Mouse (Mus musculus): ENCODE data around the gene Sh3rf1.

Gene Sh3rf1

DNA sequence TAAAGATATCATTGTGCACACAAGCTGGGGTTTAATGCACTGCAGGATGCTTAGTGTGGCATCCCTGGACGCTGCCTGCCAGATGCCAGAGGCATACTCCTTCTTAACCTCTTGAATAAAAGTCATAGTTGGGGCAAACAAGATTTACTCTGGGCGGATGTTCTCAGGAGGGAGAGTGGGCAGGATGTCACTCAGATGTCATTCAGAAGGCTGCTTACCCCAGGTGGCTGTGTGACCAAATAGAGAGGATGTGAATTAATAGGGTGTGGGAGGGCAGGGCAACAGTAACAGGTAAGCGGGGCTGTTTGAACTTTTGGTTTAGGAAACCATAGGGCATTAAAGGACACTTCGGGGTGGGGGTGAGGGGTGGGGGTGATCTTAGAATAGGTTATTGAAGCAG is 37.7 kb downstream of the Sh3rf1 start:
- no peak for DNase-seq (ENCODE audit: low spot score in 2 of 2)

DNA sequence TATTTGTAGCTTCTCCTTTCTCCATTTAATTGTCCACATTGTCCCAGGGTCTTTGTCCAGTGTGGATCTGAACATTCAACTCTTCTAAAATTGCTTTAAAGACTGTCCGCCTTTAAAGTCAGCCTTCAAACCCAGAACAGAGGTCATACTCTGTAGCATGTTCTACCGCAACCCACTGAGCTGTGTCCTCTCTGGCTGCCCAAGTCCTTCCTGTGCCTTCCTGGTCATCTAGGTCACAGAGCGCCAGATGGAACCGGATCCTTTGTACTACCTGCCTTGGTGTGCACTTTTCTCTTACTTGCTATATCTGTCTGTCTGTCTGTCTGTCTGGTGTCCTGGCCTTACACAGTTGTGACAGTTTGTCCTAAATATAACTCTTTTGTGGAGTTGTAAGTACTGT is 40.0 kb downstream of the Sh3rf1 start:
- no peak for DNase-seq (ENCODE audit: low spot score in 2 of 2)

DNA sequence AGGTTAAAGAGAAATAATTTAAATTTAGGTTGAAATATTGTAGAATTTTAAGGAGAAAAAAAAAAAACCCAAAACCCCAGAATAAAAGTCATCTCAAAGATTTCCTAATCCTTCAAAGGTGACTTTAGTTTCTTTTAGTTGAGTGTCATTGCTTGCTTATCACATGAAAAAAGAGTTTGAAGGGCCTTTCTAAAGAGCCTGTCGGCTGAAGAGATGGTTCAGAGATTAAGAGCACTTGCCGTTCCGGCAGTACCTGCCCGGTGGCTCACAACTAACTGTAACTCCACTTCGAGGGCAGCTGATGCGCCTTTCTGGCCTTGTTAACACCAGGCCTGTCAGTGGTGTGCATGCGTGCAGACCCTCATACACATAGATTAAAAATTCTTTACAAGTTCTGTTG is 41.2 kb downstream of the Sh3rf1 start:
- no peak for DNase-seq (ENCODE audit: low spot score in 2 of 2)

DNA sequence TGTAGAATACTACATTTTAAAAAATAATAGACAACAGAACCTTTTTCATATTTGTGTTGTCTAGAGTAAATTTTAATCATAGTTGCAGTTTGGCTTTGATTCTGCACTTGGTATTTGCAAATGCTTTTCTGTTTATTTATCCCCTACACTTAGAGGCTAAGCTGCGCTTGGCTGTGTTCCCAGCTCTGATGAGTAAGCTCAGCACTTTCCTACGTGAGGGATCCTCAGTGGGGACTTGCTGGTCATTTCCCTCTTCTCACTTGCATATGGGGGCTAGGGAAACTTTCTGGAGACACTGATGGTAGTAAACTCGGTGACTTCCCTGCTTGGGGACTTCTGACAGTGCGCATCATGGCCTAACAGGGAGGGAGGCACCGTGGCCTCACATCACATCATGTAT is 41.7 kb downstream of the Sh3rf1 start:
- no peak for DNase-seq (ENCODE audit: low spot score in 2 of 2)

DNA sequence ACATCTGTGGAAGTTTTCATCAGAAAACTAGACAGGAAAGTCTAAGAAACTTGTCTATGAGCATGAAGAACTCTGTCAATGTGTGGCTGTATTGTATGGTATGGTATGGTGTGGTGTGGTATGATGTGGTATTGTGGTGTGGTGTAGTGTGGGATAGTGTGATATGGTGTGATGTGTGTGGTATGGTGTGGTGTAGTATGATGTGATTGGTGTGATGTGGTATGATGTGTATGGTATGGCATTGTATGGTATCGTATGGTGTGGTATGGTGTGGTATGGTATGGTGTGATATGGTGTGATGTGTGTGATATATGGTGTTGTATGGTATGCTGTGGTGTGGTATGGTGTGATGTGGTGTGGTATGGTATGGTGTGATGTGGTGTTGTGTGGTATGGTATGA is 43.4 kb downstream of the Sh3rf1 start:
- no peak for DNase-seq (ENCODE audit: low spot score in 2 of 2)

DNA sequence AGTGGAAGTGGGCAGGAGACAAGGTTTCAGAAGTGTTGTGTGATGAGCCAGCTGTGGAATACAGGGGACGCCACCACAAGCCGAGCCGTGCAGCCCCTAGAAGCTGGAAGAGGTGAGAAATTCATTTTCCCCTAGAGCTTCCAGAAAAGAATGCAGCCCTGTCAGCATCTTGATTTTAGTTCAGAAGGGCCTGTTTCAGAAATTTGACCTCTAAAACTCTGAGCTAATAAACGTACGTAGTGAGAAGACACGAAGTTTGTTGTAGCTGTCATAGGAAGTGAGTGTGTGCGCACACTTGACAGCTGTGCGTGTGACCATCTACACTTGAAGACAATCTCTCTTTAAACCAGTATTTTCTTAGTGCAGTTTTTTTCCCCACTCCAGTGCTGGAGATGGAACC is 44.0 kb downstream of the Sh3rf1 start:
- no peak for DNase-seq (ENCODE audit: low spot score in 2 of 2)

DNA sequence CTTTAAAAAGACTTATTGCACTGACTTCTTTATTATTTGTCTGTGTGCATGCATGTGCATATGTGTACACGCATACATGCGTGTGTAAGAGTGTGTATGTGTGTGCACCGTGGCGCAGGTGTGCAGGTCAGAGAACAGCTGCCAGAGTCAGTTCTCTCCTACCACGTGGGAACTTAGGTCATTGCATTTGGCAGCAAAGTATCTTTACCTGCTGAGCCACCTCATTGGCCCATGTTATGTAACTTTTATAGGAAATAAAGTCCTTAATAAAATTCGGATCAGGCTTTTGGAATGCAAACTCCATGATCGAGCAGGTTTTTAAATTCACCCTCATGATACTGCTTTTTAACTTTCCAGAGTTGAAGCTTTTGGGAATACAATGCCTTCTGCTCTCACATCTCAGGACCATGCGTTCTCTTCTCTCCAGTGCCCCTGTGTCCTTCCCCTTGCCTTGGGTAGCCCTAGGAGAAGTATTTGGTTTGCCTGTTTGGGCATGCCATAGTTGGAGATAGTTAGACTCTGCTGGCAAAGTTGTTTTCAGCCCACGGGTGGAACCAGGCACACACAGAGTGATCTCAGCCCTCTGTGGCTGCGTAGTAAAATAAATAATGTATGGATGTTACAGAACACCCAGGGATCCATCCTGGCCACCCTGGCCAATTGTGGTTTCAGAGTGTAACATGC is 44.7 kb downstream of the Sh3rf1 start:
- DNase-seq (ENCODE audit: low spot score in 2 of 2), result no peak

DNA sequence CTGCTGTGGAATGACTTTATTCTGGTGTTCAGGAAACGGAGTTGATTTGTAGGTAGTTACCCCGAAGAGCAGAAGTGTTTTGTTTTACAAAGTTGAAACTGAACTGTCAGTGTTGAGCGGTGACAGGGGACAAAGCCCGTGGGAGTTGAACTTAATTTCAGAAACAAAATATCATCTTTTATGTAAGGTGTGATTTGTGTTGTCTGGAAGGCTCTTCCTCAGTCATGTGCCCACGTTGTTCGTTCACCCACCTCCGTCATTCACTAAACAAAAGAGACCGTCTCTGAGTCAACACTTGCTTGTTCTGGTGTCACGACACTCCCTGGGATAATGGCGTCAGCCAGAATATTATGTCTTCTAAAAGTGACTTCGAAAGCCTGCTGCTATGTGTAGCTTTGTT is 46.3 kb downstream of the Sh3rf1 start:
- DNase-seq (ENCODE audit: low spot score in 2 of 2), result no peak

DNA sequence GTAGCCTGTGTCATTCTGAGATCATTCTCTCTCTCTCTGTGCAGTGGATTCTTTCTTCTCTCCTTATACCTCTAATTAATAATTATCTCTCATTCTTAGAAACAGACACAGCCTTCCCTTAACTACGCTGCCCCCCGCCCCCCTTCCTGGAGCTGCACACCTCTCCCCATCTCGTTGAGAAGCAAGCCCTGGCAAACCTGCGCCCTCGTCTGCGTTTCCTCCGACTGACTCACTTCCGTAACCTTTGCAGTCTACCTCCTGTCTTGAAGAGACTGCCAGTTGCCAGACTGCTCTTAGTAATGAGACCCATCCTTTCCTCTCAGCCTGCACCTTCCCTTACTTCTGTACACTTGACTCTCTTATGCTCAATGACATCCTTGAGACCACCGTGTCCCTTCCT is 46.9 kb downstream of the Sh3rf1 start:
- DNase-seq (ENCODE audit: low spot score in 2 of 2), result no peak

DNA sequence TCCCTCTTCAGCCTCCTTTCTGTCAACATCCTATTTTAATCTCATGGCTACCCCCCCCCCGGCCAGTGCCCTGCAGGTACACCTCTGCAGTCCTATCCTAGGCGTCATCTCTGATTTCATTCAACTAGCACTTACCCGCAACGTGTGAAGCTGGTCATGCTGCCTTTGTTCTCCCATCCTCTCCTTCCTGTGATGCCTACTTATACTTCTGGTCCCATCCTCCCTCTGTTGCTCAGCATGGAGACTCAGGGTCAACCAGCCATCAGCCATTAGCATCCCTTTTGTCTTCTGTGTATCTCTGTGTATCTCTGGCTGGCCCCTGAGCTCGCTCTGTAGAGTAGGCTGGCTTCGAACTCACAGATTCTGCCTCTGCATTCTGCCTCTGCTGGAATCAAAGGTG is 47.3 kb downstream of the Sh3rf1 start:
- DNase-seq (ENCODE audit: low spot score in 2 of 2), result no peak

DNA sequence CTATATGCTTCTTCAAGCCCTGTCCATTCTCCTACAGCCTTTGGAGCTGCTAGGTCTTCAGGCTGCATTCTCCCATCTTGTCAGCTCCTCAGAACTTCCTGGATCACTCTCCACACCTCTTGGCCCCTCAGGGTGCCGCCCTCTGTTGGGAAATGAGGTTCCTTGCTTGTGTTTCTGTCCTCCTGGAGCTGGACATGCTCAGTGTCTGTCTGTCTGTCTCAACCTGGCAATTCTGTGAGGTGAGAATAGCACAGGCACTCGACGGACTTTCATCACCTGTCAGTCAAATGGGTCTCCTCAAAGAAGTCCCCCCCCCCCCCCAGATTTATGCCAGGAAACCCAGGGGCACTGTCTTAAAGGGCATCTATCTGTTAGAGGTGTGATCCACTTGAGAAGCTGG is 49.2 kb downstream of the Sh3rf1 start:
- DNase-seq (ENCODE audit: low spot score in 2 of 2), result no peak

DNA sequence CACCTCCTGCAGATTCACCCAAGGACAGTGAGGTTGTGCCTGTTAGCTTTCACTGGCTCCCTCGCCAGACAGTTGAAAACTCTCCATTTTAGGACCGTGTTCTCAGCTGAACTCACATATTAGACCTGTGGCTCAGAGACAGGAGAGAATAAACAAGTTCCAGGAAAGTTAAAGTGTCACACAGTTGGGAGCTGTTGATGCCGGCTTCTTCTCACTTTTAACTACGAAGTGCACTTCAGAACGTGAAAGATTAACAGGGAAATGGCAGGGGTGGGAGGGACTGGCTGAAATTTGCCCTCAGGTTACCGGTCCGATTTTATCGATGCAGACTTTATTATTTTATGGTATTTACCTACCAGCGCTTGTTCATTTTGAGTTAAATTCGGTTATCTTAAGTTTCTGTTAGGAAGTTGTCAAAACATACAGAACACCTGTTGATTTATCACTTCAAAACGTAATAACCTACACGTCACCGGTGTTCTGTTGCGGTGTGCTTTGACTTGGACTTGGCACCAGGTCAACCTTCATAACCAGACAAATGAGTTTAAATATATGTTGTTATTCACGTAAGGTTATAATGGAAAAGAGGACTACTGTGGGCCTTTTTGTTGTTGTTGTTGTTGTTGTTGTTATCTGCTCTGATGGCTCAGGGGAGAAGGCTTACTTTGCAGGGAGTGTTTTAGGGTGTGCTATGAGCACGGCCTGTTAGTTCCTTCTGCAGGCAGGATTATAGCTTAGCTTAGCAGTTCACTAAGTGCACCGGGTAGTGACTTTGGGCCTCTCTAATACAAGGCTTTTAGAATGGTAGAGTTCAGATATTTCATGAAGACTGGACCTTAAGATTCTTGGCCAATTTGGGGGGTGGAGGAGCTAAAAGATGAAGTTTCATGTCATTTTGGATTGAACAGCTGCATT is 49.9 kb downstream of the Sh3rf1 start:
- DNase-seq (ENCODE audit: low spot score in 2 of 2), result no peak

DNA sequence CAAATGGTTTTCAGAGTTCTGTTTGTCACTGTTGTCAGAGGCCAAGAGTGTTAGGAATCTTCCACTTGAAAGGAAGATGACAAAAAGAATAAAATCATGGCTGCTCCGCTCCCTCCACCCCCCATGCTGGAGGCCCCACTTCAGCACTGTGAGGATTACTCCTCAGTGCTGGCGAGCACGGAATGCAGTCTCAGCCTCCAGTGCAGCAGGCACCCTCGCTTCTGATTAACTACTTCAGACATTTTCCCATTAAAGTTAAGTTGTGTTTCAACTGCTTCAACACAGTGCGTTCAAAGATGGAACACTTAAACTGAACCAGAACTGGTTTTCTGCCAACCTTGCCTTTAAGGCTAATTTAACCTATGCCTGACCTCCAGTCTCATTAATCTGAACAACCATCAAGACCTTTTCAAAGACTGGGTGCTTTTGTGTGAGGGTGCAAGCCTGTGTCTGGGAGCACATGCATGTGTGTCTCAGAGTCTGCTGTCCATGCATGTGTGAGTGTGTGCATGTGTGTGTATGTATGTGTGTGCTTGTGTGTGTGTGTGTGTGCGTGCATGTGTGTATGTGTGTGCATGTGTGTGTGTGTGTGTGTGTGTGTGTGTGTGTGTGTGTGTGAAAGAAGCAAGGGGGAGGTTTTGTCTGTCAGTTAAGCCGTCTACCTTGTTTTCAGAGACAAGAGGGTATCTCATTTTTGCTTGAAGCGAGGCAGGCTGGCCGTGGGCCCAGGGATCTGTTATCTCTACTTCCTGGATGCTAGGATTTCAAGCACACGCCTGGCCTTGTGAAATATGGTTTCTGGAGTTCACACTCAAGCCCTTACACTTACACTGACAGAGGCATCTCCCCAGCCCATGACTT is 51.2 kb downstream of the Sh3rf1 start:
- DNase-seq (ENCODE audit: low spot score in 2 of 2), result no peak

DNA sequence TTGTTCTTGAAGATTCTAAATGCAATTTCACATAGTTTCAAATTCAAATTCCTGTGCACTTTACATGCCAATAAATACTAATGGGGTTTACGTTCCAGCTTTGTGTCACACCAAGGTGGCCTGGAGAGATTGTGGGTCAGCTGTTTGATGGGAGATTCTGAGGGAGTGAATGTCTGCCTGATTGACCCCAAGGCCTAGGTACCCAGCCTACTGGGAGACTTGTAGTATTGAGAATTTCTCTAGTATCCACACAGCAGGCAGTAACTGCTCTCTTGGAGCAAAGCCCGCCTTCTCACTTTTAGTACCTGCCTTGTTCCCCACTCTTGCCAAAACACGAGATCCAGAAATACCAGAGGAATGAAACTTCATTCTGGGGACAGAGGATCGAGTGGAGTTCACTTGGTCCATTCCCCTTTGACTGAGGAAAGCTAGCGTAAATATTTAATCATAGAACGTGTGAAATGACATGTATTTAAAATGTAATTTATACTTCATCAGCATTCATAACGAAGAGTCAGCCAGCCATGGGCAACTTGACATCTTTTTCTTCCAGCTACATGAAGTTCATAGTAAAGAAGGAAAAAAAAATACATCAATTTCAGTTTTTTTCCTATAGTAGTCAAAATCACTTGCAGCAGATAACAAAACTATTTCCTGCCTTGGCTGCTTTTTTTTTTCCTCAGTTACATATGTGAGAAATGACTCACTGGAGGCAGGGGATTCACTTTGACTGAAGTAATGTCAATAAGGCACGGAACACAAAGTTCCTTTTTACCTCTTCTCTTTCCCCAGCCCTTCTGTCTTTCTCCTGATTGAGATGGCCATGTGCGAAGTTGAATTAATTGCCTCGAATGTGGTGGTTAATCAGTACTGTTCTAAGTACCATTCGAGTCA is 52.0 kb downstream of the Sh3rf1 start:
- no peak for DNase-seq (ENCODE audit: low spot score in 2 of 2)

DNA sequence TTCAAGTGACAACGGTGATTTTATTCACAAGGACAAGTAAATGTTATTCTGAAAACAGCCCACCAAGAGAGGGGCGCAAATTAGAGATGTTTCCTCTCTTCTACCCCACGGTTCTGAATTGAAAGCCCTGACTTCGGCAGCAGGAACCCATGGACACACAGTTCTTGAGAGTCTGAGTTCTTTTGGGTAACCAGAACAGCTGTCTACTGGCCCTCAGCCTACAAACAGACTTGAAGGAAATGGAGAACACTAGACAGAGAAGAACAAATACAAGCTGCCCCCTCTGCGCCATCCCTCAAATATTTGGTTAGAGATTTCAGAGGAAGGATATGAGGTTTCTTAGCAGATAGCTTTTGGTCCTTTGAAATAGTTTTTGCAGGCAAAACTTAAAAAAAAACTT is 52.7 kb downstream of the Sh3rf1 start:
- no peak for DNase-seq (ENCODE audit: low spot score in 2 of 2)

DNA sequence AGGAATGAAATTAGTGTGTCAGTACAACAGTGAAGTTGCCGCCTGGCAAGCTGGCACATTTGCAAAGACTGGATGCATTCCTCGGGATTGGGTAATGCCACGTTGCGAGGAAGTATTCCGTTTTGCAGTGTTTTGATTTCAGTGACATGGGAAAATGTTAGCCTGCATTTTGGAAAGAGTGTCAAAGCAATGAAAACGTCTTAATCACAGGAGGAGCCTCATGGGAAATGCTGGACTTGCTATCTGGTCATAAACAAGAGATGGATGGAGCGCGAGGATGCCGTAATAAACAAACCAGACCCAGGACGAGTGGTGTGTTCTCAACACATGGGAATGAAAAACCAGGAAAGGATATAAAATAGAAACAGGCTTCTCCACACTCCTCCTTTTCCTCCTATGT is 55.4 kb downstream of the Sh3rf1 start:
- no peak for DNase-seq (ENCODE audit: low spot score in 2 of 2)

DNA sequence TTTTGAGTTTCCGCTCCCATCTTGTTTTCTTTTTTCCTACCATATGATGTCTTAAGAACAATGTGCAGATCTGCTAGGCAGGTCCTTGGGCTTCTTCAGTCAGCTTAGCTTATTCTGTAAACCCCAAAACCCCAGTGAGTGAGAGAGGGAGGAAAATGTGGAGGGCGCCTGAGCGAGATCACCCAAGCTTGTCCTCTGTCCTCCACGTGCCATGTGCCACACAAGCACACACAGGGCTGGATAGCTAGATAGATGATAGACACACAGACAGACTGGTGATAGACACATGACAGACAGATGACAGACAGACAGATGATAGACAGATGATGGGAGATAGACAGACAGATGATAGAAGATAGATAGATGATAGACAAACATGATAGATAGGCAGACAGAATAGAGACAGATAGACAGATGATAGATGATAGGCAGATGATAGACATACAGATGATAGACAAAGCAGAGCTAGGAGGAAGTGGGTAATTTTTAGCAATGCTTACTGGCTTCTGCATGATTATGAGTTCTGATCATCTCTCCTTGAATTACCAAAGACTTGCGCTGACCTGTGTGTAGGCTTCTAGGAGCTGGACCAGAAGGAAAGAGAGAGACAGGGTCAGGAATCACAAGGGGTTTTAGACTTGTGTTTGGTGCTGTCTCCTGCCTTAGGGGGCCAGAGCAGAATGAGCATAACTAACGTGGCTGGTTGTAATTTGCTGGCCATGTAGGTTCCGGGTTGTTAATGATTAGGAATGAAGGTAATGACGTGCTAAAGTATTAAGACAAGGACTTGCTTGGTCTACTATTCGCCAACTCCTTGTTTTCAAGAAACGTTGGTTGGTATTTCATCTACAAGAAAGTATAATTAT is 58.9 kb downstream of the Sh3rf1 start:
- no peak for DNase-seq (ENCODE audit: low spot score in 2 of 2)

DNA sequence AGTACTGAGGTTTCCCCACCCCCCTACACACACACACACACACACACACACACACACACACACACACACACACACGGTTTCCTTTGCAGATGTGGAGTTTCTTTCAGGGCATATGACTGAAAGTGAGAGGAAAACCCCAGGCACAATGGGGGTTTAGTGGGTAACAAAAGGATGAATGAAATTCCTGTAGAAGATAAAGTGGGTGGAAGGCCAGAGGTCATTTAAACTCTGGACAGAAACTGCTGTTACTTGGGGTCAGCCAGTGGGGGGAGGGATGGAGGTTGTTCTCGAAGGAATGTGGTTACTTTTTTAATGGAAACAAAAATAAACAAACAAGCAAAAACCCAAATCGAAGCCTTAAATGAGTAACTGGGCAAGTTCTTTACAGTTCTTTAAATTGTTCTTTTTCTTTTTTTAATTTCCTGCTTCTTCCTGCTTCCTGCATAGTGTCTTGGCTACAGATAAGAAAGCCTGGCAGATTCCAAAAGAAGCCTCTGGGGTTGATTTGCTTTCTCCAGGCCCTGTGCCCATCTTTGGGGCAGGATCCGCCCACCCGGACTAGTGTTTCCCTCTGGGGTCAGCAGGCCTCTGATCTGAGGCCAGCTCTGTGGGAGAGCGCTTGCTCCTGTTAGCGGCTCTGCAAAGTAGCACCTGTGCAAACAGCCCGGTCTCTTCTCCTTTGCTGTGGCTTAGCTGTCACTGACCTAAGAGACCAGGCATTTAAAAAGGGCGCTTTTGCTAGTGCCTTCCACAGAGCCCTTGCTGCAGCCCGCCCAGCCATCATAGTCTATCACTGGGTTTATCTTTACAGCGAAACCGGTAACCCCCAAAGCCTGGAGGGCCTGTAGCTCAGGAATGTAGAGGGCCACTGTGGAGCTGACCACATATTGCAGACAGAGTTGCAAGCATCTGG is 59.8 kb downstream of the Sh3rf1 start:
- no peak for DNase-seq (ENCODE audit: low spot score in 2 of 2)

DNA sequence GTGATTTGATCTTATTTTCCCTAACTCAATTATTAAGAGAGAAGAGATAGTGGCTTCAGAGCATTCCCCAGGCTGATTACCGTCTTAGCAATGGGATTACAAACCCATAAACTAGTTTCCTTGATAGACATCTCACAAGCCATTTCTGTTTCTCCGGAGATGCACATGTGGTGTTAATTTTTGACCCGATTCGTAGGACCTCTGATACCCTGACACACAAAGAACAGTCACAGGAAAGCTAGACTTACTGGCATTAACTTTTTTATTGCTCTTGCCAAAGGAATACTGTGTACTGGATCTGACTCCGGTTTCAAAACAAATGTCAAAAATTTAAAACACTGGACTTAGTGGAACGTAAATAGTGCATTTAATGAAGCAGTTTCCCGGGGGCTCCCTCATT is 62.2 kb downstream of the Sh3rf1 start:
- DNase-seq (ENCODE audit: low spot score in 2 of 2), result no peak

All from frontal cortex, postnatal 25 days (tissue).